Mouse (Mus musculus): ENCODE results near the gene Prkar1b.

DNA sequence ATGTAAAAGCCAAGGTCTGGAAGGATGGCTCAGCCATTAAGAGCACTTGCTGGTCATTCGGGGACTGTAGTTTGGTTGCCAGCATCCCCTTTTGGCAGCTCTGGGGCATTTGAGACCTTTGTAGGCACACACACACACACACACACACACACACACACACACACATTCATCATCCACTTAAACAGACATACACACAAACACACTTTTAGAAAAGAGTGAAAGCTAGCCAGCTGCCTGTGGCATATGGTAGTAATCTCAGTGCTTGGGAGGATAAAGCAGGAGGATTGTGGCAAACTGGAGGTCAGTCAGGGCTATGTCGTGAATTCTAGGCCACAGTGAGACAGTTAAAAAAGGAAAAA, 49.8 kb upstream of the Prkar1b start:
- TF ChIP-seq POLR2A (IDR thresholded peaks at IDR 0.05; ENCODE audit: low read depth, low read length) (no peak), CTCF (IDR thresholded peaks at IDR 0.05; ENCODE audit: extremely low read depth, insufficient read length, insufficient replicate concordance, low read depth, low read length) (no peak)

Data from small intestine, adult 2 months (tissue).